Mouse (Mus musculus): Measurements from ENCODE around the gene Fam122a. TPM values are rescaled to one million over a fixed set of nuclear protein-coding genes. Genes with fewer than 3 reads are reported as not detected.

The Fam122a gene
- polyA plus RNA-seq, 1 experiment from 2014 or later = 56.1 TPM

GRCm38 (mm10) chr19:24427258-24427657, 49.9 kb downstream of the Fam122a start:
- no peaks in the 10 kb centered on the region for H3K36me3 ChIP-seq
- 56% methylated on average over 4 of the region's 4 CpGs for WGBS
- ATAC-seq (ENCODE audit: insufficient number of reproducible peaks, low FRiP score) = no peak
- no peak overlapping the region for H3K4me2 ChIP-seq
- peak overlapping the region; percentile 81; the same call in 1 of the 2 replicates for H3K27ac ChIP-seq (ENCODE audit: poor library complexity, severe bottlenecking)
- no peak overlapping the region for H3K4me3 ChIP-seq
- H3K27me3 ChIP-seq (replicated peaks) = no peaks in the 10 kb centered on the region
- H3K4me1 ChIP-seq (replicated peaks) = peaks cover 16% of the 10 kb centered on the region
- H3K9ac ChIP-seq = no peak overlapping the region
- H3K9me3 ChIP-seq (replicated peaks) = no peaks in the 10 kb centered on the region

- H3K4me3 ChIP-seq = no peak overlapping the region
- H3K9ac ChIP-seq = no peak overlapping the region
- peak; percentile 59 for ATAC-seq (ENCODE audit: insufficient number of reproducible peaks, low FRiP score)
- H3K27ac ChIP-seq (ENCODE audit: poor library complexity, severe bottlenecking) = peak overlapping the region; percentile 81
- H3K4me2 ChIP-seq = peak overlapping the region; percentile 20
- peaks cover 16% of the 10 kb centered on the region for H3K4me1 ChIP-seq (replicated peaks)
- no peaks in the 10 kb centered on the region for H3K27me3 ChIP-seq (replicated peaks)
- 47% methylated on average over 7 of the region's 7 CpGs for WGBS
- H3K36me3 ChIP-seq = no peaks in the 10 kb centered on the region
- H3K9me3 ChIP-seq (replicated peaks) = no peaks in the 10 kb centered on the region
Measured at GRCm38 (mm10) chr19:24426759-24427181, 50.4 kb downstream of the Fam122a start.

Other genes with a start within 250 kb of the Fam122a start
- gene Fxn, start 196.8 kb downstream of the Fam122a start, polyA plus RNA-seq (2016; fragmentation: Nextera tagmentation; extraction: Ambion mirVana) = 59.6 and 61.2 TPM in 2 replicates
- gene Pip5k1b, start 78.5 kb upstream of the Fam122a start, polyA plus RNA-seq (2016; fragmentation: Nextera tagmentation; extraction: Ambion mirVana) = 8.6 and 9.4 TPM in 2 replicates
- 3.8 and 4.5 TPM in 2 replicates for gene Tmem252, start 196.7 kb upstream of the Fam122a start, polyA plus RNA-seq (2016; fragmentation: Nextera tagmentation; extraction: Ambion mirVana)